Mouse (Mus musculus) kidney, postnatal 25 days (tissue): Measurements from ENCODE around the gene Alg11.
A peak's percentile ranks its signal among the peaks of the same experiment; 100 is the strongest.

ENCODE experiments used
- DNase-seq, 2 experiments: peaks; one replicate each; pipeline ENCODE4 v3.0.0; 2021; ENCODE audit warnings: mixed read lengths in 2 of 2

The Alg11 gene

DNA sequence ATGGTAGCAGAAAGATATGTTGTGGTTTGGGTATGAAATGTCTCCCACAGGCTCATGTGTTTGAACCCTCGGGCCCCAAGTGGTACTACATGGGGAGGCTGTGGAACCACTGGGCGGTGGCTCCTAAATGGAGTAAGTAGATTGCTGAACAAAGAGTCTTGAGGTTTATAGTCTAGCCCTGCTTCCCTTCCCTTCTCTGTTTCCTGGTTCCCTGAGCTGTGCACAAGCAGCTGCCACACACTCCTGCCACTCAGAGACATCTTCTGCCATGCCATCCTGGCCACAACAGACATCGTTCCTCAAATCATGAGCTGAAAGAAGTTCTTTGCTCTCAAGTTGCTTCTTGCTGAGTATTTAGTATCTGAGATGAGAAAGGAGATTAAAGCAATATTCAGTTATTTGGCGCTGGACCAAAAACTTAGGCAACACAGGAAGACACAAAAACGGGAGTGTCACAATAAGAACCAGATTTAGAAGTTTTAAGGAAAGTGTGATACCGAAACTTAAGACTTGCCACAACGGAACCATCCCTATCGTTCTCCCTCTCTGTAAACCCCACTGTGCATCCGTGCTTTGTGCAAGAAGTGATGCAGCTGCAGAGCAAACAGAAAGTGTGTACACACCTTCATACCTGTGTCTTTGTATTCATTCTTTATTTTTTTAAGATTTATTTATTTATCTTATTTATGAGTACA, 18.9 kb downstream of the Alg11 start:
- no peak for DNase-seq

DNA sequence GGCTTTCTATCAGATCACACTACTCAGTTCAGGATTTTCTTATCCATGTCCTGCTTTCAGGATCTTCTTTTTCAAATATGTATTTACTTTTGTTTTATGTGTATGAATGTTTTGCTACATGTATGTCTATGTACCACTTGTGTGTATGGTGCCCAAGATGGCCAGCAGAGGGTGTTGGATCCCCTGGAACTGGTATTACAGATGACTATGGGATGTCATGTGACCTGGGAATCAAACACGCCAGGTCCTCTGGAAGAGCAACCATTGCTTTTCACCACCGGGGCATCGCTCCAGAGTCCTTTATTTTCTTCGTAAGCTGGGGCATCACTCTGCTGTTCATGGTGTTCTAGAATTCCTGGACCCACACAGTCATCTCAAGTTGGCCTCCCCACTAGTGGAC, 28.7 kb downstream of the Alg11 start:
- no peak for DNase-seq

GRCm38 (mm10) chr8:22091568-22091967, 31.0 kb downstream of the Alg11 start:
- peak in 1 of 2 experiments; percentile 2 for DNase-seq

DNA sequence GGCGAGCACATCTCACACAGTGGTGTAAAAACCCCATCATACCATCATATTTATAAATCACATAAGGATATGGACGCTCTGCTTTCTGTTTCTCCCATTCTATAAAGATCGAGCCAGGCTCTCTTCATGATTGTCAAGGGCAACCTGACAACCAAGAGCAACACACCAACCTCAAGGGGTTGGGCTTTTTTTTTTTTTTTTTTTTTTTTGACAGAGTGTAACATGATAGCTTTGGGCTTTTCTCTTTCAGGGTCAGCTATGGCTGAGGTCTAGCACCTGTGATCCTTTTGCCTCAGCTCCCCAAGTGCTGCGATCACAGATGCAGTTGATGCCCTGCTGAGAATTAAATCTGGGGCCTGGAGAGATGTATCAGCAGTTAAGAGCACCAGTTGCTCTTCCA, 46.5 kb downstream of the Alg11 start:
- no peak for DNase-seq
